Mouse (Mus musculus) monocyte, adult 5-6 weeks (primary cell): ENCODE measurements at regions not wholly inside any gene's neighbourhood (a gene's known extent, or its start where the extent isn't known, plus 50 kb on each side); places are given as distances from the start of the nearest gene placed in this dataset.
A peak's percentile ranks its signal among the peaks of the same experiment; 100 is the strongest.

Experiments used
- ATAC-seq: fragments of 153-309, 156-312 bp; replicated peaks from 2 replicates; pipeline ENCODE4 v1.8.0; 2017; ENCODE audit warnings: mild to moderate bottlenecking; ENCODE audit not compliant: low TSS enrichment, insufficient number of reproducible peaks, severe bottlenecking, poor library complexity, low FRiP score

- ATAC-seq: no peak
Observed at GRCm38 (mm10) chr16:18683556-18683955, 53.8 kb upstream of the Sept5 start.

DNA sequence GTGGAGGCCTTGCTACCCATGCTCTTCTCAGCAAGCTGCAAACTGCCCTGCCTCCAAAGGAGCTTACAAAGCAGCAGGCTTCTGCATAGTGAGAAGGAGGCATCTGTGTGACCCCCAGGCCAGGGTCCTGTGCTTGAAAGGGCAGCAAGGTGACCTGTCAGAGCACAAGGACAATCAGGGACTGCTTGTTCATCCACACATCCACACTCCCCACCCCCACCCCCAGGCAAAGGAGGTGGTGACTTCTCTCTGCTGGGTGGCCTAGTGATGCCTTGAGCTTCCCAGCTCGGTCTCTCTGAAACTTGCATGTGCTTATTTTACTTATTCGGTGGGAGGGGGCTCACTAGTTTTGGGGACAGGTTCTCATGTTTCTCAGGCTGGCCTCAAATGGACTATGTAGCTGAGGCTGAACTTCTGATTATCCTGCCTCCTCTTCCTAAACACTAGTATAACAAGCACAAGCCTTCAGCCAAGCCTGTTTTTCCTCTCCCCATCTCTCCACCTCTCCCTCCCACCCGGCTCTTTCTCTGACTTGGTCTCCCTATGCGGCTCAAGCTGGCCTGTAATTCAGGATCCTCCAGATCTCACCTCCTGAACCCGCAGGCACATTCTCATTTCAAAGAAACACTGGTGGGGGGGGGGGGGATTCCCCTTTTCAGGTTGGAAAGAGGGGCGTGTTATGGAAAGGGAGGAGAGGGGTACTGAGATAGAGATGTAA, 56.4 kb upstream of the Sept5 start:
- no peak for ATAC-seq

DNA sequence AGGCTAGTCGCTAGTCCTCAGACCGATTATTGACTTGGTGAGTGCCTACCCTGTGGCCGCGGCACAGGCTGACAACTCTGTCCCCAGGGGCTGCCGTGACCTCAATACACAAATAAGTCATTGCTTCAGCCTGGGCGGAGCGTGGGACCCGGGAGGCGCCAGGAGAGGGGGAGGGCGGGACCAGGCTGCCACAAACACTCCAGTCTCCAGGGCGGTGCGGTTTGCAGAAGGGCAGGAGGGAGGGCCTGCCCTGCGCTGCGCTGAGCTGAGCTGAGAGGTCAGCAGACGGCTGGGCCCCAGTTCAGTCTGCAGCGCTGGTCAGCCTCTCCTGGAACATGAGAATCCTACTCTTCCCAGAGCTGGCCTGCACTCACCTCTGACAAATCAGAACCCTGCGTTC, 57.2 kb upstream of the Sept5 start:
- peak; percentile 84 for ATAC-seq

GRCm38 (mm10) chr16:18687367-18687766, 57.6 kb upstream of the Sept5 start:
- peak; percentile 59; the same call in 1 of the 2 replicates for ATAC-seq

DNA sequence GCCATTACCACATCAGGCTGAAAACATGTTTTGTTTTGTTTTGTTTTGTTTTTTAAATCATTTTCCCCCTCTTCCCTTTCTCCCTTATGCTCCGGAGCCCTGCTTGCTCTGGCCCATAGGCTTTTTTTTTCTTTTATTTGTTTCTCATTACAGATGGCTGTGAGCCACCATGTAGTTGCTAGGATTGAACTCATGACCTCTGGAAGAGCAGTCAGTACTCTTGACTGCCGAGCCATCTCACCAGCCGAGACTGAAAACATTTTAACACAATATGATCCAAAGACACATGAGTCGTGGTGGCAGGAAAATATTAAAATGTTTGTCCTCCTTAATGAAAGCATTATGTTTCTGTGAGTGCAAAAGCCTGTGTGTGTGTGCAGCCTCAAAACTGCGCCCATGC, 65.8 kb upstream of the Sept5 start:
- ATAC-seq: no peak

DNA sequence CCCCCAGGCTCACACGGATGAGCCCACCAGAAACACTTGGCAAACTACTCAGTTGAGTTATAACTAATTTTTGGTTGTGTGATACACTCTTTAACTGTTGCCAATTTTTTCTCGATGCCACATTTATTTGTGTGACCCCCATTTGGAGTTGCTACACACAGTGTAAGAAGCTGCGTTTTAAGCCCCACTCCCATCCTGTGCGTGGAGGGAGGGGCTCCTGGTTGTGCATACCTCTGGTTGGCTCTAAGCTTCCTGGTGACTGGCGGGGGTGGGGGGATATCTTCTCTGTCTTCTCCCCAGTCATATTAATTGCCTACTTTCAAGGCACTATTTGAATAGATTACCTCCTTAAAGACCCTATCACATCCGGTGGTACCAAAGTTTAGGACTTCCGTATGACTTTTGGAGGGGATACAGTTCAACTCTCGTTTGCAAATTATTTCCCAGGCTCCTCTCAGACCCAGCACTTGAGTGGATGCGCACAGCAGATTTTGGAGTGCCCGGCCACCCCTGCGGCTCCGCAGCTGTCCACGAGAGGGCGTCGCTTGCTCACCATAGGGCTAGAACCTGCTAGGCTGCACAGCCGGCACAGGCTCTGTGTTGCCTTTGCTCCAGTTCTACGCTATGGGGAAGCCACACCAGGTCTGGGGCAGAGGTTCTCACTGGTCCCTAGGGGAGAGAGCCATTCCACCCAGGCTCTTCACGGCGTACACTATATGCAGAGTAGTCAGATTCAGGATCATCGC, 66.5 kb upstream of the Sept5 start:
- ATAC-seq: no peak

GRCm38 (mm10) chr16:18696820-18697168, 67.0 kb upstream of the Sept5 start:
- ATAC-seq: no peak

- no peak for ATAC-seq
Observed at GRCm38 (mm10) chr16:18704126-18704525, 72.5 kb upstream of the Cldn5 start.

DNA sequence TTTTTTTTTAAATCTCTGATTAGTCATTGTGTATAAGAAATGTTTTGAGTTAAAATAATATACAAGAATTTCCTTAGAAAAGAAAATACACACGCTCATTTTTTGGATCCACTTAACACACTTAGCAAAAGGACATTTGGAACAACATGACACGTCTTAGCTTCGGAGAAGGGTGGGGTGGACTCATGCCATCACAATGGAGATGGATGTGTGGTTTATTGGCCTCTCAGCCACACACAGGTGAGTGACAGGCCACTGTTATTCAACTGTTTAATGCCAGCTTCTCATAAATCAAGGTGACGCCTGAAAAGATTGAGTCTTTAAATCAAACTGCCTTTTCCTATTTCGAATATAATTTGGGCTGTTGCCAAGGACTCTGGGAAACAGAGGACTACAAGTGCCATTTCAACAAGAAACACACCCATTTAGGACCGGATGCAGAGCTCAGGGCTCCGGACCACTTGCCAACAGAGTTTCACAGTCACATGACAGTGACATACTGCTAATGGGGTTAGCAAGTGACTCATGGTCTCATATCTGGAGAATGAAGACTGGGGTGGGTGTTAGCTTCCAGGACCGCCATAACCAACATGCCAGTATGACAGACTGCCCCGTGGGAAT, 71.5 kb upstream of the Cldn5 start:
- ATAC-seq: no peak

GRCm38 (mm10) chr16:18711637-18712125, 65.0 kb upstream of the Cldn5 start:
- no peak for ATAC-seq

DNA sequence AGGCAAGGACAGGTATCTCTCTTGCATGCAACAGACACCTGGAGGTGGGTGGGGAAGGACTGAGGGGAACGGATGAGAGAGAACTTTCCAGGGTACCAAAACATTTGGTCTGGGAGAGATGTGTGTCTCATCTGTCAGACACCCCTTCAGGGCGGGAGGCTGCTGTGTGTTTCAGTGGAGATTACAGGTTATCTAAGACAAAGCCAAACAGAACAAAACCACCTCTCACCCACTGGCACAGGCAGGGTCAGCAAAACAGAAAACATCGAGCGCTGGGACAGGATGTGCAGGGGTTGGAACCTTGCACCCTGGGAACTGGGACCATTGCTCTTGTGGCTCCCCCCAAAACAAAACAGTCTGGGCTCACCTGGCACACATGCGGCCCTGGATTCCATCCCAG, 63.6 kb upstream of the Cldn5 start:
- no peak for ATAC-seq

GRCm38 (mm10) chr16:18715381-18715780, 61.3 kb upstream of the Cldn5 start:
- no peak for ATAC-seq

GRCm38 (mm10) chr16:18718040-18718439, 58.6 kb upstream of the Cldn5 start:
- no peak for ATAC-seq

GRCm38 (mm10) chr16:18720433-18721233, 56.0 kb upstream of the Cldn5 start:
- ATAC-seq: no peak

DNA sequence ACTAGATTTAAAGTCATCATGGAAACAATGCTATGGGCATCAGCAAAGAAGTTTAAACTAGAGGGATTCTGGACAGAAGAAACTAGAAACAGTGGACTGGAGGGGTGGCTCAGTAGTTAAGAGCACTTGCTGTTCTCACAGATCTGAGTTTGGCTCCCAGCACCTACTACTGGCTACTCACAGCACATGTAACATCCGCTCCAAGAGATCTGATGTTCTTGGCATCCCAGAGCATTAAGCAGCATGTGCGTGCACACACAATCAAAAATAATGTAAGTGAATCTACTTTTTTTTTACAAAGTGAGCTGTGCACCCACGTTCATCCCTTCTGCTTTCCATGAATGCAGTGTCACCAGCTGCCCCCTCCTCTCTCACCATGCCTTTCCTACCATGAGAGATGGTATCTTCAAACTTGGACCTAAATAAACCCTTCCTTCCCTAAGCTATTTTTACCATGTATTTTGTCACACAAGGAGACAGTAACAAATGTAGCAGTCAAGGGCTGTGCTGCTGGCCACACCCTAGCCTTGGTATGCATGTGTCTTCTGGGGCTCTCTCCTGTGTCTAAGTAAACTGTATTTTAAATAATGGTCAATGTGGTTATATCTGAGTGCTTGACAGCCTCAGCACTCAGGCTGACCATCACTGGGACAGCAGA, 53.3 kb upstream of the Cldn5 start:
- ATAC-seq: no peak

- no peak for ATAC-seq
Observed at GRCm38 (mm10) chr16:18723874-18724273, 52.8 kb upstream of the Cldn5 start.

DNA sequence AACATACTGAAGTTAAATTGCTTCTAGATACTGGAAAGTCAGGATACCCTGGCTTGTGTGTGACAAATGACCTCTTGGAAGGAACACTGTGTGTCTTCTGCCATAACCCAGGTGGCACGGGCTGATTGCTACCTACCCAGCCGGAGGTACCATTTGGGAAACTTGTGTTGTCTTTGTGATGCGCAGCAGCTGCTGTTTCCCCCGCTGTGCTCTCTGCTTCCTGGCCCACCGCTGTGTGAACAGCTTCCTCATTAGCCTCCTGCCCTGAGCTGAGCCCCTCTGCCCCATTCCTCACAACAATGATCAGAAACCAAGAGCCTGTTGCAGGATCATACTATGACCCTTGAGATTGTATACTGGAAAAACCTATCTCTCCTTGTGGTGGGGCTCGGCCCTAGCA, 51.9 kb upstream of the Cldn5 start:
- no peak for ATAC-seq
